Mouse (Mus musculus) forebrain, embryonic 12.5 days (tissue): Measurements from ENCODE around the gene Pde6c. TPM values are rescaled to one million over a fixed set of nuclear protein-coding genes. Genes with fewer than 3 reads are reported as not detected.

Experiments used
- ATAC-seq: fragments of 200-750 bp; cut with Nextera tagmentation; 2 replicates; pipeline ENCODE4 v1.8.0; 2017; ENCODE audit warnings: moderate TSS enrichment; ENCODE audit not compliant: low FRiP score
- H3K27ac ChIP-seq: fragments of 300-500 bp; sonication (generic); 2 replicates; pipeline ENCODE4 v1.5.1; 2016; ENCODE audit warnings: mild to moderate bottlenecking
- H3K27me3 ChIP-seq: fragments of 300-500 bp; sonication (generic); 2 replicates; pipeline ENCODE4 v1.6.1; 2016; ENCODE audit warnings: mild to moderate bottlenecking
- H3K36me3 ChIP-seq: fragments of 300-500 bp; sonication (generic); replicated peaks from 2 replicates; pipeline ENCODE4 v1.6.1; 2016; ENCODE audit warnings: mild to moderate bottlenecking
- H3K4me1 ChIP-seq: fragments of 300-500 bp; sonication (generic); 2 replicates; pipeline ENCODE4 v1.6.1; 2016
- H3K4me2 ChIP-seq: fragments of 300-500 bp; sonication (generic); 2 replicates; pipeline ENCODE4 v1.6.1; 2016; ENCODE audit warnings: mild to moderate bottlenecking, moderate library complexity
- H3K4me3 ChIP-seq: fragments of 300-500 bp; sonication (generic); replicated peaks from 2 replicates; pipeline ENCODE4 v1.5.1; 2016; ENCODE audit warnings: mild to moderate bottlenecking
- H3K9ac ChIP-seq: fragments of 300-500 bp; sonication (generic); 2 replicates; pipeline ENCODE4 v1.6.1; 2016; ENCODE audit warnings: mild to moderate bottlenecking
- H3K9me3 ChIP-seq: fragments of 300-500 bp; sonication (generic); 2 replicates; pipeline ENCODE4 v1.6.1; 2016
- WGBS: fragments of 180-500 bp; shearing (Covaris S2); methylation state at CpG from one replicate; pipeline ENCODE4 v1.1.7; 2016; 5-methylcytosine and 5-hydroxymethylcytosine counted together
- polyA plus RNA-seq: library from polyadenylated mRNA; unstranded; fragments of >200 nt; fragmentation: Nextera tagmentation; extraction: Ambion mirVana; gene quantifications from 2 replicates; pipeline ENCODE4 v1.2.1, GENCODE M21; 2016

Pde6c gene
- polyA plus RNA-seq: not detected in 2 replicates

DNA sequence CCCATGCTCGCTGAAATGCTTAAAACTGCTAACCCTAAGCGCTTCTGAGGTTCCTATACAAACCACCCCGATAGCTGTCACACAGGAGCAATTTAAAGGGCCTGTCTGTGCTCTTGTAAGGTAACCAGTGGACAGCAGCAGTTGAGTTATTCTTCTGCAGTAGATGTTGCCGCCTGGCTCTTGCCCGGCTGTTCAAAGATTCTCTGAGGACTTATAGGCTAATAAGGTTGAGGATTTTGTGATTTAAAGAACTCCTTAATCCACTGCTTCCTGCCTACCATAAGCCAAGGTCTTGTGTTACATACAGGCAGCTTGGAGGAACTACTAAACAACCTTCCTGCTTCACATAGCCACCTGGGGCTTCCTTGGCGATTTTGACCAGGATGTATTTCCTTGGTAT is at the start of gene Pde6c:
Pde6c (plus strand) TSS at position 301 of the 400 bp plus-strand sequence.
- no peak within 1 kb of the TSS for H3K27ac ChIP-seq
- no peak within 1 kb of the TSS for H3K9ac ChIP-seq
- no peaks in the 10 kb centered on the region for H3K36me3 ChIP-seq
- WGBS: 81% methylated on average over 6 of the region's 6 CpGs
- no peak for ATAC-seq
- no peaks in the 10 kb centered on the region for H3K27me3 ChIP-seq
- H3K9me3 ChIP-seq: no peaks in the 10 kb centered on the region
- H3K4me1 ChIP-seq: no peaks in the 10 kb centered on the region
- no peak within 1 kb of the TSS for H3K4me3 ChIP-seq
- no peak within 1 kb of the TSS for H3K4me2 ChIP-seq

DNA sequence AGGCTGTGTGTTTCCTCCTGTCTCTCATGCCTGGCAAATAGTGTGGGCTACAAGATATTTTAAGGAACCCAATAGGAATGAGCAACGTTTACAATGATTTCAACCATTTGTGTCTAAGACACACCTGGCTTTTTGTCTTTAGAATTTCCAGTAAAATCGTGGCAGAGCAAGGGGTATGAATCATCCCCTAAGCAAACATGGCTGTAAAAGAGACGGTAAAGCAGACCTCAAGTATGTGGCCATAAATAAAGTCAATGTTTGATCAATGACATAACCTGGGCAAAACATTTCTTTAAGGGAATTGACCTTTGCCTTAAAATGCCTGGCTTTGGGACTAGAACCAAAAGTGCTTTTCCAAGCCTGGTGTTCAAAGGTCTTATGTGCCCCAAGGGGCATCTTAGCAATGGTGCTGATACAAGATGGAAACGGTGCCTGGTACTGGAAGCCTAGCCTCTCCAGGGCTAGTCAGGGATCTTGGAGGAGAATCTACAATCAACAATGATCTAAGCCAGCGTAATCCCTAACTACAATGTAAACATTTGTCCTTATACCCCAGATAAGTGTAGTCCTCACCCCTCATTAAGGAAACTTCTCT is 49.6 kb upstream of the Pde6c start:
- ATAC-seq: no peak
- H3K27me3 ChIP-seq: no peaks in the 10 kb centered on the region
- no peaks in the 10 kb centered on the region for H3K36me3 ChIP-seq
- WGBS: 83% methylated on average over 5 of the region's 5 CpGs
- H3K9me3 ChIP-seq: no peaks in the 10 kb centered on the region
- no peak overlapping the region for H3K27ac ChIP-seq
- H3K4me2 ChIP-seq: no peak overlapping the region
- no peak overlapping the region for H3K4me3 ChIP-seq
- H3K9ac ChIP-seq: no peak overlapping the region
- H3K4me1 ChIP-seq: no peaks in the 10 kb centered on the region

DNA sequence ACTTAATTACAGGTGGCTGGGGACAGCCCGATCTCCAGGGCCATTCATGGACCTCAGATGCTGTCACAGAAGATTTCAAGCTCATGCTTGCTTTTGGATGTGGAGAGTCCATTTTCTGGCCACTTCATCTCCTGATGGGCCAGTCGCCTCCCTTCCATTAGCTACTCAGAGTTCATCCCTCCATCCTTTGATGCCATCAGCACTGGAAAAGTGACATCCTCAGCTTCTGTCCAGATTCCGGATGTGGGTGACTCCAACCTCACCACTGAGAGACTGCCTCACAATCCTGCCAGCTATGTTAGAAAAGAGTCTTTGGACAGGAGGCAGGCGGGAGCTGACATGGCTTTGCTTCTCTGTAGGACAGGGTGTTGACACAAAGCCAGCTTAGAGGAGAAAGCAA is 46.7 kb upstream of the Pde6c start:
- H3K9me3 ChIP-seq: no peaks in the 10 kb centered on the region
- H3K27me3 ChIP-seq: no peaks in the 10 kb centered on the region
- H3K4me2 ChIP-seq: no peak overlapping the region
- ATAC-seq: no peak
- no peak overlapping the region for H3K9ac ChIP-seq
- no peaks in the 10 kb centered on the region for H3K36me3 ChIP-seq
- H3K27ac ChIP-seq: no peak overlapping the region
- no peak overlapping the region for H3K4me3 ChIP-seq
- no peaks in the 10 kb centered on the region for H3K4me1 ChIP-seq
- WGBS: 96% methylated on average over 4 of the region's 4 CpGs

DNA sequence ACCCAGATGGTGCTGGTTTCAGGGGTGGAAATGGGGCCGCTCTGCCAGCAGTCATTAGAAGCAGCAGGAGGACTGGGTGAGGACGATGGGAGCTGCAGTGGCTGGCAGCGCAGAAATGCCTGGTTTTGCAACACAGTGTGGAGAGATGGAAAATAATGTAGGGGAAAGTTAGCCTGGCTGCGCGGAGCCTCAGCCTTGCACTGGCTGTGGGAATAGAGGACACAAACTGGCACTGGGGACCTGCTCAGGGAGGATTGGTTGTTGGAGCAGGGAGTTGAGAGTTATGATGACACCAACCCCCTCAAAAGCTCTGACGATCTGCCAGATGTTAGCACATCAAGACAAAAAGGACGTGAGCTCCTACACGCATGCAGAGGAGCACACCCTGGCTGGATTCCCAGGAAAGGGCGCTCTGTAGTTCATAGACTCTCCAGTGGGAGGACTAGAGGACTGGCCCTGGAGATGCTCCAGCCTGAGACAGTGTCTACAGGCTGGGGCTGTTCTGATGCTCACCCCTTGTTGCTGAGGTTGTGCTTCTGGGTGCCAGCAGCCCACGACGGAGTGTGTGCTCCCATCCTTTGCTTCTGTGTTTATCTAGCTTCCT is 45.5 kb upstream of the Pde6c start:
- Histone ChIP-seq H3K9me3 (no peaks in the 10 kb centered on the region), H3K27me3 (no peaks in the 10 kb centered on the region), H3K27ac (no peak overlapping the region), H3K4me1 (no peaks in the 10 kb centered on the region; the same call in 1 of the 2 replicates), H3K4me3 (no peak overlapping the region), H3K9ac (no peak overlapping the region), H3K4me2 (no peak overlapping the region), H3K36me3 (no peaks in the 10 kb centered on the region)
- 64% methylated on average over 11 of the region's 11 CpGs for WGBS
- no peak for ATAC-seq

DNA sequence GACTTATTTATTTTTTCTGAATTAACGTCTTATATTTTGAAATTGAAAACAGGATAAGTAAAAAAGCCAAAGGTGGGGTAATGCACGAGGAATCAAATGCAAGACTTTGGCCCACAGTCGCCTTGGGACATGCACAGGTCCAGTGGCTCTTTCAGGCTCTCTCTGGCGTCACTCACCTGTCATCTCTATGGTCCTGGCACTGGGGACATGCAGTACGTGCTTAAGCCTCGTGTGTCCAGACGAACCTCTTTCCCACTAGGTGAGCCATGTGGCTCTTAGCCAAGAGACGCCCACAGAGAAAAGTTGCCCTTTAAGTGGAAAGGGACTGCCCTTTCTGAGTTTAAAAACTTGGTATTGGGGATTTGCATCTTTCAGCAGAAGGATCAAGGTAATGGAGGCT is 43.2 kb upstream of the Pde6c start:
- no peak for ATAC-seq
- H3K36me3 ChIP-seq: no peaks in the 10 kb centered on the region
- no peak overlapping the region for H3K4me3 ChIP-seq
- H3K4me2 ChIP-seq: no peak overlapping the region
- H3K9ac ChIP-seq: no peak overlapping the region
- H3K9me3 ChIP-seq: no peaks in the 10 kb centered on the region
- no peak overlapping the region for H3K27ac ChIP-seq
- 79% methylated on average over 8 of the region's 8 CpGs for WGBS
- H3K27me3 ChIP-seq: peaks cover 9% of the 10 kb centered on the region
- no peaks in the 10 kb centered on the region; the same call in 1 of the 2 replicates for H3K4me1 ChIP-seq

DNA sequence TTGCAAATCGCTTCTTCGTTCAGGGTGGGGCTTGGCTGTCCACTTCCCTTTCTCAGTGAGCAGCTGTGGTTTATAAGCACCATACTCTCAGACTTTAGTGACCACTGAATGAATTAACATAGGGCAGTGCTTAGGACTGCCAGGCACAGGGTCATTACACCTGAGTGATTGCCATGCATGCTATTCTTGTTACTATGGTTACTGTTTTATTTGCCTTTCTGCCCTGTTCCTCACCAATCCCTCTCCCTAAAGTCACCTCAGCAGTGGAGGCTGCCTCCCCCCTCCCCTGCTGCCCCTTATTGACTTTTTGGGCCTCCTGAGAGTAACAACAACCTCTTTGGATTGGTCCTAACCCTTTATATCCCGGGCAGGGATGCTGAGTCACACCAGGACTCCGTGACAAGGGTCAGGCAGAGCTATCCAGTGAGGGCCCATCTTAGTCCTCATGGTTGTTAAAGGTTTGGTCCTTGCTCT is 41.0 kb upstream of the Pde6c start:
- no peak overlapping the region for H3K4me2 ChIP-seq
- no peak overlapping the region for H3K9ac ChIP-seq
- no peaks in the 10 kb centered on the region for H3K36me3 ChIP-seq
- H3K27me3 ChIP-seq: peaks cover 30% of the 10 kb centered on the region
- no peak for ATAC-seq
- H3K4me1 ChIP-seq: no peaks in the 10 kb centered on the region; the same call in 1 of the 2 replicates
- no peak overlapping the region for H3K4me3 ChIP-seq
- no peak overlapping the region for H3K27ac ChIP-seq
- H3K9me3 ChIP-seq: no peaks in the 10 kb centered on the region
- WGBS: 62% methylated on average over 4 of the region's 4 CpGs

DNA sequence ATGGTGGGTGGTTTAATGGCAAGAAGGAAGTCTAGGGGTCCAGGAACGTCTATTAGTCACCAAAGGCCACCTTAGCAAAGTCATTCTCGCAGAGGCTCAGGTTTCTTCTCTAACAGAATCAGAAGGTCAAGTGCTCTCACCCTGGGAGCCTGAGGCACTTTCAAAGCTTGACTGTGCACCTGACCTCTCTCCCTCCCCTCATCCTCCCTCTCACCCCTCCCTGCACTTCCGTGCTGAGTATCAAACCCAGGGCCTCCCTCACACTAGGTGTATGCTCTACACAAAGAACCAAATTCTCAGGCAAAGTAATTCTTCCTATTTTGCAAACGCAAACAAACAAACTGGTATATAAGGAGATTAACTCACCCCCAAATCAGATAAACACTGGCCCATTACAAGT is 36.4 kb upstream of the Pde6c start:
- Histone ChIP-seq H3K27ac (no peak overlapping the region), H3K9me3 (no peaks in the 10 kb centered on the region), H3K4me1 (peaks cover 11% of the 10 kb centered on the region), H3K9ac (no peak overlapping the region), H3K4me2 (no peak overlapping the region), H3K4me3 (no peak overlapping the region), H3K36me3 (no peaks in the 10 kb centered on the region), H3K27me3 (peaks cover 60% of the 10 kb centered on the region)
- WGBS: 19% methylated on average over 4 of the region's 4 CpGs
- no peak for ATAC-seq

DNA sequence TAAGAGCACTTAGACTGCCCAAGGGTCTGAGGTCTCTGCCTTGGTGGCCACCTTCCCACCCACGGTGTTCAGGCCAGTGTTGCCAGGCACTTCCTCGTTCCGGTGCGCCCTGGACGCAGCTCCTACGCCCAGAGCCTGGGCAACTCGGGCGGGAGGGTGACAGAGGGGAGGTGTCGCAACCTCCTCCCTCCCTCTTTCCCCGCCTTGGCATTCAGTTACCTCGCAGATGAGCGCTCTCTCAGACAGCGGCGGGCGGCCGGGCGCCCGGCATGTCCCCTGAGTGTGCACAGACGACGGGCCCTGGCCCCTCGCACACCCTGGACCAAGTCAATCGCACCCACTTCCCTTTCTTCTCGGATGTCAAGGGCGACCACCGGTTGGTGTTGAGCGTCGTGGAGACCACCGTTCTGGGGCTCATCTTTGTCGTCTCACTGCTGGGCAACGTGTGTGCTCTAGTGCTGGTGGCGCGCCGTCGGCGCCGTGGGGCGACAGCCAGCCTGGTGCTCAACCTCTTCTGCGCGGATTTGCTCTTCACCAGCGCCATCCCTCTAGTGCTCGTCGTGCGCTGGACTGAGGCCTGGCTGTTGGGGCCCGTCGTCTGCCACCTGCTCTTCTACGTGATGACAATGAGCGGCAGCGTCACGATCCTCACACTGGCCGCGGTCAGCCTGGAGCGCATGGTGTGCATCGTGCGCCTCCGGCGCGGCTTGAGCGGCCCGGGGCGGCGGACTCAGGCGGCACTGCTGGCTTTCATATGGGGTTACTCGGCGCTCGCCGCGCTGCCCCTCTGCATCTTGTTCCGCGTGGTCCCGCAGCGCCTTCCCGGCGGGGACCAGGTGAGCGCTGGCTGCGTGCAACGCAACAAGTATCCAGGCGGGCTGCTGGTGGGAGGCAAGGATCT is 35.5 kb upstream of the Pde6c start, which contains the start of gene Ffar4:
Ffar4 (plus strand) TSS at position 214 of the 901 bp plus-strand sequence.
- no peaks in the 10 kb centered on the region for H3K36me3 ChIP-seq
- ATAC-seq: peak; percentile 20; the same call in 1 of the 2 replicates
- H3K4me2 ChIP-seq: peak within 1 kb of the TSS; percentile 50
- under 1% methylated on average over 76 of the region's 77 CpGs for WGBS
- no peaks in the 10 kb centered on the region for H3K9me3 ChIP-seq
- H3K4me1 ChIP-seq: peaks cover 11% of the 10 kb centered on the region
- peak within 1 kb of the TSS; percentile 31 for H3K4me3 ChIP-seq
- no peak within 1 kb of the TSS for H3K9ac ChIP-seq
- H3K27me3 ChIP-seq: peaks cover 60% of the 10 kb centered on the region
- H3K27ac ChIP-seq: no peak within 1 kb of the TSS

DNA sequence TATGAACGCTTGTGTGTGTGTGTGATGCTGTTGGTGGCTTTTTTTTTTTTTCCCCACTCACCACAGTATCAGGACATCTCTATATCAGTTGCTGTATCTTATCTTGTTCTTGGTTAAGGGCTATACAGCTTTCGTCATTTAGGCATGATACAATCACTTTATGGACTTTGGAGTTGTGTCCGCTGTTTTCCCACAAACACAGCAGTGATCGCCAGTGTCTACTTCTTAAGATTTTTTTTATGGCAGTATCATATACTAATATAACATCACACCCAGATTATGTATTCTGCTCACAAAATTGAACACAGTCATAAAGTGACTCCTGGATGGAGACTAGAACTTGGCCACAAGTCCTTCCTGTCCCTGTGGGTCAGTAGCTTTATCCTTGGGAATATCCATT is 24.7 kb upstream of the Pde6c start:
- no peak overlapping the region for H3K4me3 ChIP-seq
- H3K9ac ChIP-seq: no peak overlapping the region
- no peaks in the 10 kb centered on the region for H3K4me1 ChIP-seq
- no peak overlapping the region for H3K4me2 ChIP-seq
- no peak overlapping the region for H3K27ac ChIP-seq
- no peak for ATAC-seq
- H3K27me3 ChIP-seq: no peaks in the 10 kb centered on the region
- H3K36me3 ChIP-seq: no peaks in the 10 kb centered on the region
- 95% methylated on average over 4 of the region's 4 CpGs for WGBS
- no peaks in the 10 kb centered on the region for H3K9me3 ChIP-seq

DNA sequence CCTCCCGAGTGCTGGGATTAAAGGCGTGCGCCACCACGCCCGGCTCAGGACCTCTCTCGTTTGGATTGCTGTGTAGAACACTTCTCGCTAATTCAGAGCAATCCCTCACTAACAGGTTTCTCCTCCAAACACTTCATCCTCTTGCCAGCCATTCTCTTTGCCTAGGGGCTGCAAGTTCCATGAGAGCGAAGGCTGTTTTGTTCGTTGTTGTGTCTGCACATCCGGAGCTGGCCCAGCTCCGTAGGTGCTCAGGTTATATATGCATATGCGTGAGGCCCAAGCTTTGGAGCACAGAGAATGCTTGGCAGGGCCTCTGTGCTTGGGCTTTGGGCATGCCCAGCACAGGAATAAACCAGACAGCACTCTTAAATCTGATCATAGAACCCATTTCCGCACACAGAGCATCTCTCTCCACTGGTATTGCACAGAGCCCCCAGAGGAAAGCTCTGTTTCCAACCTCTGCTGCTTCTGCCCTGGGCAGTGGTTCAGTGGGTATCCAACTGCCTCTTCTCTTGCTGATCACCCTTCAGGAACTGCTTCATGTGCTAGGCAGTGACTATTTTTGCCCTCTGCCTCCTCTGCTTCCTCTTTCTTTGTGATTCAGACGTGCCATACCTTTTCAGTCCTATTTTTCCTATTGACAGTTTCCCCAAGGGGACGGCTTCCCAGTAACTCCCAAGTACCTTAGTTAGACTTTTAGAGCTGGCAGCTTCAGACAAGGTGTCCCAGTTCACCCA is 22.9 kb upstream of the Pde6c start:
- no peaks in the 10 kb centered on the region for H3K4me1 ChIP-seq
- 93% methylated on average over 15 of the region's 15 CpGs for WGBS
- no peak overlapping the region for H3K9ac ChIP-seq
- H3K4me3 ChIP-seq: no peak overlapping the region
- H3K27me3 ChIP-seq: no peaks in the 10 kb centered on the region
- H3K4me2 ChIP-seq: no peak overlapping the region
- ATAC-seq: no peak
- H3K9me3 ChIP-seq: no peaks in the 10 kb centered on the region
- no peak overlapping the region for H3K27ac ChIP-seq
- no peaks in the 10 kb centered on the region for H3K36me3 ChIP-seq

DNA sequence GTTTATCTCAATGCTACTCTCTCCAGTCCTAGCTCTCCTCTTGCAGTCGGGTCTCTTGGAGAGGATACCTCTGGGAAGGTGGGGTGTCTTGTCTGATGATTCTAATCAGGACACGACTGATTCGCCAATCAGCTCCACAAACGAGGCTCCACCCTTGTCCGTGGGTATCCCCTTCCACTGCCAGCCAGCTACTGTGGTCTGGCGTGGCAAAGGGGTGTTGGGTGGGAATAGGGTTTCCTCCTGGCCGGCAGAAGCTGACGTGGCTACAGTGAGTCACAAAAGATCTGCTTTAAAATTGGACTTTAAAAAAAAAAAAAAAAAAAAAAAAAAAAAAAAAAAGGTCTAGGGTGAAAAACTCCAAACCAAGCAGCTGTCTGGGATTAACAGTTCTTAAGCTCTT is 21.5 kb upstream of the Pde6c start:
- ATAC-seq: no peak
- H3K9ac ChIP-seq: no peak overlapping the region
- H3K4me2 ChIP-seq: no peak overlapping the region
- H3K4me3 ChIP-seq: no peak overlapping the region
- 79% methylated on average over 8 of the region's 8 CpGs for WGBS
- no peaks in the 10 kb centered on the region for H3K36me3 ChIP-seq
- no peaks in the 10 kb centered on the region for H3K4me1 ChIP-seq
- H3K9me3 ChIP-seq: no peaks in the 10 kb centered on the region
- H3K27ac ChIP-seq: no peak overlapping the region
- H3K27me3 ChIP-seq: no peaks in the 10 kb centered on the region

DNA sequence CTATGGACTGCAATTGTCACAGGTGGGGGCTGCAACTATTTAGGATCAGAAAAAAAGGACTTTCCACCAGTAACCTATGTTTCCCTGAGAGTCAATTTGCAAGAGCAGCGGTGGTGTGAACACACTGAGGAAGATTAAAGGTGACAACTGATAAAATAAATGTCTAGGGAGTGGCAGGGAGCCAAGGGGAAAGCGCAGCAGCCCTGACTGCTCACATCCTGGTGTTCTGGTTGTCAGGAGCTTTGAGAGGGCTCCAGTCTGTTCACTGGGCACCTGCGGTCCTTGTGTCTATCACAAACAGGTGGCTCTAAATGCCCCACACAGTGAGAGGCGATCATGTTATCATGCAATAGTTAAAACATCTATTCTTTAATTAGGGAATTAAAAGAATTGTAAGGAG is 20.0 kb upstream of the Pde6c start:
- no peak overlapping the region for H3K9ac ChIP-seq
- no peak overlapping the region for H3K4me2 ChIP-seq
- no peak overlapping the region for H3K4me3 ChIP-seq
- ATAC-seq: no peak
- no peak overlapping the region for H3K27ac ChIP-seq
- no peaks in the 10 kb centered on the region for H3K9me3 ChIP-seq
- 47% methylated on average over 4 of the region's 4 CpGs for WGBS
- no peaks in the 10 kb centered on the region for H3K36me3 ChIP-seq
- H3K27me3 ChIP-seq: no peaks in the 10 kb centered on the region
- no peaks in the 10 kb centered on the region for H3K4me1 ChIP-seq
